Mouse (Mus musculus): ENCODE results near the gene Dner.

- TF ChIP-seq CTCF (IDR thresholded peaks at IDR 0.05; ENCODE audit: low read depth) (no peak), EP300 (IDR thresholded peaks at IDR 0.05; ENCODE audit: low read depth) (0 out of 2 replicates have a peak, but pooled peaks have one; percentile 2)
Observed at GRCm38 (mm10) chr1:84722841-84723240, 26.8 kb upstream of the Dner start.
